Mouse (Mus musculus) liver, embryonic 14.5 days (tissue): ENCODE measurements at regions not wholly inside any gene's neighbourhood (a gene's known extent, or its start where the extent isn't known, plus 50 kb on each side); places are given as distances from the start of the nearest gene placed in this dataset.

Source experiments
- ATAC-seq: fragments of 200-750 bp; cut with Nextera tagmentation; 2 replicates; pipeline ENCODE4 v1.8.0; 2017; ENCODE audit warnings: moderate number of reproducible peaks, mild to moderate bottlenecking, moderate library complexity; ENCODE audit not compliant: insufficient read depth
- DNase-seq, 3 experiments: peaks; one replicate each; pipeline ENCODE4 v3.0.0-alpha.2; 2012 to 2013; ENCODE audit warnings: low read depth in 3 of 3, low spot score in 3 of 3
- H3K27ac ChIP-seq: fragments of 300-500 bp; sonication (generic); 2 replicates; pipeline ENCODE4 v1.5.1; 2014; ENCODE audit warnings: moderate library complexity, mild to moderate bottlenecking, control low read depth, inconsistent platforms
- H3K27me3 ChIP-seq: fragments of 300-500 bp; sonication (generic); 2 replicates; pipeline ENCODE4 v1.6.1; 2014; ENCODE audit warnings: mild to moderate bottlenecking, low read length, moderate library complexity; ENCODE audit not compliant: control insufficient read depth, insufficient read depth
- H3K36me3 ChIP-seq: fragments of 300-500 bp; sonication (generic); replicated peaks from 2 replicates; pipeline ENCODE4 v1.6.1; 2014; ENCODE audit warnings: low read depth; ENCODE audit not compliant: control insufficient read depth, insufficient read depth
- H3K4me1 ChIP-seq, 2 experiments: fragments of 200-500 bp in 1 of 2; fragments of 300-500 bp in 1 of 2; sonication (generic) in 1 of 2; replicated peaks; 2 replicates each; pipeline ENCODE4 v1.6.1; 2012 to 2014; ENCODE audit warnings: antibody characterized with exemption in 1 of 2, inconsistent platforms in 1 of 2, low read length in 1 of 2; ENCODE audit not compliant: control insufficient read depth in 2 of 2, insufficient read depth in 2 of 2
- H3K4me2 ChIP-seq: fragments of 300-500 bp; sonication (generic); 2 replicates; pipeline ENCODE4 v1.6.1; 2014; ENCODE audit warnings: low read depth, mild to moderate bottlenecking, control low read depth, moderate library complexity
- H3K4me3 ChIP-seq, 2 experiments: fragments of 200-500 bp in 1 of 2; fragments of 300-500 bp in 1 of 2; sonication (generic) in 1 of 2; 2 replicates each; pipeline ENCODE4 v1.5.1; 2012 to 2014; ENCODE audit warnings: low read depth in 2 of 2, low read length in 2 of 2, mild to moderate bottlenecking in 2 of 2, control low read depth in 1 of 2, inconsistent platforms in 1 of 2, moderate library complexity in 1 of 2; ENCODE audit not compliant: insufficient read depth in 1 of 2
- H3K9ac ChIP-seq: fragments of 300-500 bp; sonication (generic); replicated peaks from 2 replicates; pipeline ENCODE4 v1.6.1; 2014; ENCODE audit warnings: mild to moderate bottlenecking, control low read depth, moderate library complexity
- H3K9me3 ChIP-seq: fragments of 300-500 bp; sonication (generic); 2 replicates; pipeline ENCODE4 v1.6.1; 2016; ENCODE audit warnings: low read length, mixed read lengths; ENCODE audit not compliant: control insufficient read depth
- CTCF ChIP-seq: IDR thresholded peaks from 2 replicates; pipeline ENCODE4 v1.5.1; 2016; ENCODE audit warnings: antibody characterized with exemption, low read depth, control low read depth
- EP300 ChIP-seq: IDR thresholded peaks from 2 replicates; pipeline ENCODE4 v1.6.1; 2016; ENCODE audit warnings: antibody characterized with exemption, low read depth
- WGBS: fragments of 180-500 bp; shearing (Covaris S2); extraction: QIAGEN DNeasy Blood & Tissue Kit; methylation state at CpG from one replicate; pipeline ENCODE4 v1.1.7; 2014; ENCODE audit not compliant: insufficient replicate concordance; 5-methylcytosine and 5-hydroxymethylcytosine counted together

DNA sequence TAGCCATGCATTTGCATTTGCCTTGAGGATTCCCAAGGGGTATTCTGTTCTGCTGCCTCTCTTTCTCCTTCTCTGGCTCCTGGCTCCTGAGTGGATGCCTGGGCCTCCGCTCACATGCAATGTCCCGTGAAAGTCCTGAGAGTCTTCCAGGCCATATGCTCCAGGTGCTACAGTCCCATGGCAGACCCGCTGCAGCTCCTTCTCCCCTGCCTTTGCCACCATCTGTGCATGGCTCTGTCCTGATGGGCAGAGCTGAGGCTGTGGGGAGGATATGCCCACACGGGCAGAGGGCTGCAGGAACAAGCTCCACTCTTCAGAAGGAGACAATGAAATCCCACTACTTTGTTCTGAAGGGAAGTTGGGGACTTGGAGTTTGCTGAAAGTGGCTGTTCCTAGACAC is 485.9 kb upstream of the Zmiz1 start:
- no peak for DNase-seq
- no peak for ATAC-seq
- Histone ChIP-seq H3K4me3 (no peak overlapping the region), H3K9me3 (no peaks in the 10 kb centered on the region), H3K27ac (no peak overlapping the region), H3K9ac (no peak overlapping the region), H3K4me1 (no peaks in the 10 kb centered on the region), H3K36me3 (no peaks in the 10 kb centered on the region), H3K27me3 (no peaks in the 10 kb centered on the region), H3K4me2 (no peak overlapping the region)
- 65% methylated on average over 4 of the region's 4 CpGs for WGBS
- TF ChIP-seq EP300 (no peak), CTCF (no peak)

DNA sequence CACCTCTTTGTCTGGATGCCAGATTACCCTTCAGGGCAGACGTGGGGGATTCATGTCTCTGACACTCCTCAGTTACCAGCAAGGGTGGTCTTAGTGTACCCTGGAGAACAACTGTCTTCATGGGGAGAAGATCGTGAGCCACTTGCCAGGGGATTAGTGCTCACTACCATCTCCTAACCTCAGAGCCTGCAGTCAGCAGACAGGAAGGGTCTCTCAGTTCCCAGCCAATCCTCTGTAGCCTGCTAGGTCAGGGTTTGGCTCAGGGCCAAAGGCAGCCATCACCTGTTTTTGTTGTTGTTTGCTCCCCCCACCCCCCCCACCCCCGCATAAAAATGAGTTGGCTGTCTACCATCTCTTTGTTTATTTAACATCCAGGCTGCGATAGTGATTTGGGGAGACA is 485.4 kb upstream of the Zmiz1 start:
- ATAC-seq (no peak), DNase-seq (no peak)
- H3K4me2 ChIP-seq, result no peak overlapping the region
- no peaks in the 10 kb centered on the region for H3K4me1 ChIP-seq
- no peaks in the 10 kb centered on the region for H3K27me3 ChIP-seq
- H3K9me3 ChIP-seq, result no peaks in the 10 kb centered on the region
- 48% methylated on average over 4 of the region's 4 CpGs for WGBS
- TF ChIP-seq EP300 (no peak), CTCF (no peak)
- no peak overlapping the region for H3K4me3 ChIP-seq
- no peaks in the 10 kb centered on the region for H3K36me3 ChIP-seq
- H3K27ac ChIP-seq, result no peak overlapping the region
- H3K9ac ChIP-seq, result no peak overlapping the region

DNA sequence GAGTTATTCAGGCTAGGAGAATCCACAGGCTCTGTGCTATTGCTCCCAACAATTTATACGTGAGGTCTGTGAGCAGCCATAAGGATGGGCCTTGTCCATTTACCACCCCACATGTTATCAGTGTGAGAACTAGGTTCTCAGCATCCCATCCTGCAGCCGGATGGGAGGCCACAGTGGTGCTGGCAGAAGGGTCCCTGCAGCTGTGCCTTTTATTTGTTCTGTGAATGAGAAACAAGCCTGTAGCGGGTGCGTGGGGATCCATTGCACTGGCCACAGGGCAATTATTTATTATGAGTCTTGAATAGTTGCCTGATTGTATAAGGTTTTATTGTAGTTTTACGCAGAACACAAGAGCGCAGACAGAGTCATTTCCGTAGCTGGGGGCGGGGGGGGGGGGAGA is 476.5 kb upstream of the Zmiz1 start:
- no peak for ATAC-seq
- no peaks in the 10 kb centered on the region for H3K9me3 ChIP-seq
- WGBS, result 71% methylated on average over 8 of the region's 8 CpGs
- H3K36me3 ChIP-seq, result no peaks in the 10 kb centered on the region
- H3K4me3 ChIP-seq, result no peak overlapping the region
- no peaks in the 10 kb centered on the region for H3K27me3 ChIP-seq
- no peaks in the 10 kb centered on the region for H3K4me1 ChIP-seq
- H3K4me2 ChIP-seq, result no peak overlapping the region
- TF ChIP-seq EP300 (no peak), CTCF (no peak)
- H3K27ac ChIP-seq, result no peak overlapping the region
- no peak for DNase-seq
- no peak overlapping the region for H3K9ac ChIP-seq

DNA sequence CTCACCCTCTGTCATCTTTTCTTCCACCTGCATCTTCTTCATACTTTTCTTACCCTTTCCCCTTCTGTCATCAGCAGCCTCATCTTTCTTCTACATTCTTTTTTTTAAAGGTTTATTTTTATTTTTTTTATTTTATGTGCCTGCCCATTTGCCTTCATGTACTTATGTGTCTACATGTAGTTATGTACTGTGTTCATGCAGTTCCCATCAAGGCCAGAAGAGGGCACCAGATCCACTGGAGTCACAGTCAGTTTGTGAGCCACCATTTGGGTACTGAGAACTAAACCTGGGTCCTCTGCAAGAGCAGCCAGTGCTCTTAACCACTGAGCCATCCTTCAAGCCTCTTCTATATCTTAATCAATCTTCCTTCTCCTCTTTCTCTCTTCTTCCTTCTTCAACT is 475.7 kb upstream of the Zmiz1 start:
- Histone ChIP-seq H3K9me3 (no peaks in the 10 kb centered on the region), H3K4me1 (no peaks in the 10 kb centered on the region), H3K4me2 (no peak overlapping the region), H3K36me3 (no peaks in the 10 kb centered on the region), H3K27ac (no peak overlapping the region), H3K27me3 (no peaks in the 10 kb centered on the region), H3K9ac (no peak overlapping the region), H3K4me3 (no peak overlapping the region)
- TF ChIP-seq EP300 (no peak), CTCF (peak; percentile 72)
- DNase-seq (peak in 1 of 3 experiments; percentile 3), ATAC-seq (no peak)

DNA sequence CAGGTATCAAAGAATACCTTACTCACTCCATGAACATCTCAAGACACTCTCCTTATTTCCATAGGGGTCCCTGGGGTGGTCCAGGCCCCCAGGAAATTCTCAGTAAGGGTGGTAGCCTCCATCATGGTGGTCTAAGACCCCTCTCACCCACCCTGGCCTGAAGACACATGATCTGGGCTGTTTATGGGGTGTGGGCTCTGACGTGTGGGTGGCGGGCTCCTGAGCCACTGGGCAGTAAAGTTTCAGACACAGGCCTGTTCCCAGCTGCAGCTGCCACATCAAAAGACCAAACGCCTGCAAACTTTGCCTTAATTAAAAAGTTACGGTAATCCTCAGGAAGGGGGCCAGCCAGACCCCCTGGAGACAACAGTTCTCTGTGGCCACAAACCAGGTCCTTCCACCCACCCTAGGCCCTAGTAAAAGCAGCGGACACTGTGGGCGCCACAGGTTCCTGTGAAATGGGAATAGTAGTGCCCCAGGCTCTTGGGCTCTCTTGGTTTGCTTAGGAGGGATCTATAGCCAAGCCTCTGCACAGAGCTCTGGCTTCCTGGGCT is 473.1 kb upstream of the Zmiz1 start:
- no peak for ATAC-seq
- WGBS, result 59% methylated on average over 6 of the region's 6 CpGs
- Histone ChIP-seq H3K4me3 (no peak overlapping the region), H3K9me3 (no peaks in the 10 kb centered on the region), H3K36me3 (no peaks in the 10 kb centered on the region), H3K9ac (no peak overlapping the region), H3K4me2 (no peak overlapping the region), H3K27ac (no peak overlapping the region), H3K27me3 (no peaks in the 10 kb centered on the region), H3K4me1 (no peaks in the 10 kb centered on the region)
- DNase-seq, result no peak
- TF ChIP-seq EP300 (no peak), CTCF (no peak)
